In the genomic region with DNA sequence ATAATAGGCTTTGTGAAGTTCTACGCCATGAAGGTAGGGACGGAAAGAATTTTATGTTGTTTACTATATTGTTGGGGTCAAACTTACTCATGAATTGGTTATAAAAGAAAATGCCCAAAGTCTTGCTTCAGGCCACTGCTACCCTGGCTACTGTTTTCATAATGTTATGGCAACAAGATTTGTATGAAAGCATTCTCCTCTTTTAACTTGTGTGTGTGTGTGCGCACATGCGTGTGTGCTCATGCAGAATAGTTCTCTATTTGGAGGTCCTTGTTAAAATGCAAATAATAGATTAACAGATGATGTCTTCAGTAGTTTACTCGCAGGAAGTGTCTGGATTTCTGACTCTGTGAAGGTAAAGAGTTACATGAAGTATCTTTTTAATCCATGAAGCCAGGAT, we compare ENCODE assay signal across 8 mouse cellular contexts. TPM values are rescaled to one million over a fixed set of nuclear protein-coding genes. Genes with fewer than 3 reads are reported as not detected.
DNase-seq lines count a peak whose midpoint lies in the region; ATAC-seq and TF ChIP-seq lines count a peak whose summit lies in the region.

No protein-coding gene starts in this region.

- H3K9me3 ChIP-seq in kidney, postnatal 0 days (replicated peaks; ENCODE audit: low read length) = no peaks in the 10 kb centered on the region
- H3K9me3 ChIP-seq in embryonic facial prominence, embryonic 14.5 days (ENCODE audit: control insufficient read depth, low read length) = no peaks in the 10 kb centered on the region
- no peaks in the 10 kb centered on the region for H3K9me3 ChIP-seq in intestine, embryonic 16.5 days (ENCODE audit: control insufficient read depth, low read length)
- no peaks in the 10 kb centered on the region for H3K9me3 ChIP-seq in midbrain, postnatal 0 days (ENCODE audit: low read length)

- no peak overlapping the region for H3K9ac ChIP-seq in kidney, postnatal 0 days (ENCODE audit: low read depth, low read length)
- no peak overlapping the region for H3K9ac ChIP-seq in embryonic facial prominence, embryonic 14.5 days (ENCODE audit: low read depth, low read length)
- H3K9ac ChIP-seq in intestine, embryonic 16.5 days (ENCODE audit: low read depth, low read length) = peak overlapping the region; percentile 42
- H3K9ac ChIP-seq in midbrain, postnatal 0 days (replicated peaks; ENCODE audit: low read length, poor library complexity, severe bottlenecking) = no peak overlapping the region

- WGBS in kidney, postnatal 0 days = 68% methylated on average over 5 of the region's 5 CpGs
- 84% methylated on average over 5 of the region's 5 CpGs for WGBS in embryonic facial prominence, embryonic 14.5 days
- 62% methylated on average over 5 of the region's 5 CpGs for WGBS in intestine, embryonic 16.5 days
- 83% methylated on average over 5 of the region's 5 CpGs for WGBS in midbrain, postnatal 0 days

- TF ChIP-seq CTCF in kidney, postnatal 0 days (IDR thresholded peaks at IDR 0.05; ENCODE audit: low read depth) = no peak
- TF ChIP-seq CTCF in midbrain, postnatal 0 days (IDR thresholded peaks at IDR 0.05) = no peak

- no peak for ATAC-seq in kidney, postnatal 0 days (replicated peaks; ENCODE audit: low FRiP score, low read depth)
- ATAC-seq in embryonic facial prominence, embryonic 14.5 days (ENCODE audit: low read depth) = no peak
- no peak for ATAC-seq in intestine, embryonic 16.5 days
- ATAC-seq in midbrain, postnatal 0 days (ENCODE audit: low FRiP score) = no peak
- ATAC-seq in monocyte, adult 5-6 weeks (replicated peaks; ENCODE audit: insufficient number of reproducible peaks, low FRiP score, low TSS enrichment, poor library complexity, severe bottlenecking) = no peak

- H3K4me2 ChIP-seq in kidney, postnatal 0 days (ENCODE audit: low read length) = peak overlapping the region; percentile 64; the same call in 1 of the 2 replicates
- peak overlapping the region; percentile 76 for H3K4me2 ChIP-seq in embryonic facial prominence, embryonic 14.5 days (ENCODE audit: low read depth, low read length)
- peak overlapping the region; percentile 83 for H3K4me2 ChIP-seq in intestine, embryonic 16.5 days (ENCODE audit: low read depth, low read length)
- H3K4me2 ChIP-seq in midbrain, postnatal 0 days (ENCODE audit: low read depth, low read length, poor library complexity, severe bottlenecking) = peak overlapping the region; percentile 82

- no peak overlapping the region; the same call in 1 of the 2 replicates for H3K27ac ChIP-seq in kidney, postnatal 0 days
- no peak overlapping the region for H3K27ac ChIP-seq in embryonic facial prominence, embryonic 14.5 days (replicated peaks; ENCODE audit: low read depth, low read length)
- peak overlapping the region; percentile 61; the same call in 1 of the 2 replicates for H3K27ac ChIP-seq in intestine, embryonic 16.5 days (ENCODE audit: low read length)
- H3K27ac ChIP-seq in midbrain, postnatal 0 days (ENCODE audit: low read depth, low read length) = no peak overlapping the region

- H3K4me1 ChIP-seq in kidney, postnatal 0 days (replicated peaks; ENCODE audit: insufficient read depth, low read length) = peaks cover 19% of the 10 kb centered on the region
- peaks cover 25% of the 10 kb centered on the region for H3K4me1 ChIP-seq in embryonic facial prominence, embryonic 14.5 days (ENCODE audit: control insufficient read depth, insufficient read depth, low read length)
- H3K4me1 ChIP-seq in intestine, embryonic 16.5 days (ENCODE audit: control insufficient read depth, insufficient read depth, low read length) = peaks cover 29% of the 10 kb centered on the region
- no peaks in the 10 kb centered on the region for H3K4me1 ChIP-seq in midbrain, postnatal 0 days (ENCODE audit: insufficient read depth, low read length)

- no peak for DNase-seq in kidney, postnatal 0 days (ENCODE audit: low spot score)
- no peak for DNase-seq in kidney, postnatal 36 days
- DNase-seq in embryonic facial prominence, embryonic 14.5 days (ENCODE audit: low spot score) = no peak
- no peak for DNase-seq in midbrain, postnatal 0 days (ENCODE audit: low spot score)
- DNase-seq in embryo, embryonic 10.5 days (ENCODE audit: low spot score) = no peak
- no peak for DNase-seq in right cerebral cortex, postnatal 10 days (ENCODE audit: low spot score in 2 of 2)

- H3K4me3 ChIP-seq in kidney, postnatal 0 days (replicated peaks; ENCODE audit: low read depth, low read length) = no peak overlapping the region
- no peak overlapping the region for H3K4me3 ChIP-seq in embryonic facial prominence, embryonic 14.5 days (ENCODE audit: low read depth, low read length)
- peak overlapping the region; percentile 94 for H3K4me3 ChIP-seq in intestine, embryonic 16.5 days (ENCODE audit: low read length)
- H3K4me3 ChIP-seq in midbrain, postnatal 0 days (ENCODE audit: low read depth, low read length) = no peak overlapping the region

- no peaks in the 10 kb centered on the region for H3K36me3 ChIP-seq in kidney, postnatal 0 days (ENCODE audit: insufficient read depth, low read length)
- H3K36me3 ChIP-seq in embryonic facial prominence, embryonic 14.5 days (ENCODE audit: control insufficient read depth, insufficient read depth, low read length) = no peaks in the 10 kb centered on the region
- H3K36me3 ChIP-seq in intestine, embryonic 16.5 days (ENCODE audit: control insufficient read depth, insufficient read depth, low read length) = no peaks in the 10 kb centered on the region
- H3K36me3 ChIP-seq in midbrain, postnatal 0 days (ENCODE audit: insufficient read depth, low read length) = no peaks in the 10 kb centered on the region

- H3K27me3 ChIP-seq in kidney, postnatal 0 days (ENCODE audit: insufficient read depth, low read length) = no peaks in the 10 kb centered on the region
- H3K27me3 ChIP-seq in embryonic facial prominence, embryonic 14.5 days (replicated peaks; ENCODE audit: control insufficient read depth, insufficient read depth, low read length) = no peaks in the 10 kb centered on the region
- H3K27me3 ChIP-seq in intestine, embryonic 16.5 days (replicated peaks; ENCODE audit: control insufficient read depth, insufficient read depth, low read length) = no peaks in the 10 kb centered on the region
- no peaks in the 10 kb centered on the region for H3K27me3 ChIP-seq in midbrain, postnatal 0 days (ENCODE audit: insufficient read depth, low read length)

RNA-seq across cellular contexts. Expression of gene Nadk2, which starts 2.6 kb away (rescaled TPM):
- 31.6 and 34.9 TPM in 2 replicates for polyA plus RNA-seq in kidney, postnatal 0 days (2015; fragmentation: Nextera tagmentation; extraction: Ambion mirVana)
- 26.6 and 29.7 TPM in 2 replicates for polyA plus RNA-seq in embryonic facial prominence, embryonic 14.5 days (2014; fragmentation: Nextera tagmentation; extraction: Ambion mirVana)
- 19.7 and 44.7 TPM in 2 replicates for polyA plus RNA-seq in intestine, embryonic 16.5 days (2015; fragmentation: Nextera tagmentation; extraction: Ambion mirVana)
- total RNA-seq in midbrain, postnatal 0 days (2014; rRNA removed) = 33.7 and 34.3 TPM in 2 replicates
- 28.9 and 29.9 TPM in 2 replicates for polyA plus RNA-seq in midbrain, postnatal 0 days (2015; fragmentation: Nextera tagmentation; extraction: Ambion mirVana)
- 29.7 to 32.9 TPM (median 31.5 TPM) in 3 replicates for total RNA-seq in monocyte, adult 5-6 weeks (2017)
